Mouse (Mus musculus): ENCODE results near the gene Cilp2.

DNA sequence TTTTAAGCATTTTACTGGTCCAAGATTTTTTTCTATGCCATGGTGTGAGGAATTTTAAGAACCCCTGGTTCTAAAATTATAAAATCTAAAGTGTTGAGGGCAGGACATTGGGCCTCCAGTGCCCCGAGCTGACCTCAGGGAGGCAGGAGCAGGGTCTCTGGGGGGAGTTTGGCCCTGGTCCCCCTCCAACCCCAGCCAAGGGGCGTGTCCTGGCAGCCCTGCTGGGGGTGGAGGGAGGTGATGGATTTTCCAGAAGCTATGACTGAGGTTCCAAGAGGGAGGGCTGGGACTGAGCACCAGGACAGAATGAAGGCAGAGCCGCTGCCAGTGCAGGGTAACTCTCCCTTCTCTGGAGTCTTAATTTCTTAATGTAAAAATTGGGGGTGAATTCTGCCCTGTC lies 9.5 kb downstream of the Cilp2 start:
- TF ChIP-seq CTCF (IDR thresholded peaks at IDR 0.05; ENCODE audit: extremely low read depth, insufficient read length, insufficient replicate concordance, low read depth, low read length) (no peak), POLR2A (IDR thresholded peaks at IDR 0.05; ENCODE audit: low read depth, low read length) (no peak)
